Mouse (Mus musculus) regulatory T cell (primary cell): Measurements from ENCODE around the gene Krtap28-13.

ENCODE experiments used
- in situ Hi-C: fragments of 300-600 bp; cut with MboI, MseI; formaldehyde crosslinking; loops from one replicate; pipeline ENCODE4 v1.15.1; 2025; ENCODE audit warnings: high pct_unique_total_duplicates

Krtap28-13 gene

GRCm38 (mm10) chr1:83060643-83061042, at the start of gene Krtap28-13:
TSS of gene Krtap28-13 (plus strand) at chr1:83060930.
- in situ Hi-C loops = loop anchor here (5.0 kb wide), 2 partner anchors 117 to 672 kb away; no protein-coding TSS in a partner anchor

DNA sequence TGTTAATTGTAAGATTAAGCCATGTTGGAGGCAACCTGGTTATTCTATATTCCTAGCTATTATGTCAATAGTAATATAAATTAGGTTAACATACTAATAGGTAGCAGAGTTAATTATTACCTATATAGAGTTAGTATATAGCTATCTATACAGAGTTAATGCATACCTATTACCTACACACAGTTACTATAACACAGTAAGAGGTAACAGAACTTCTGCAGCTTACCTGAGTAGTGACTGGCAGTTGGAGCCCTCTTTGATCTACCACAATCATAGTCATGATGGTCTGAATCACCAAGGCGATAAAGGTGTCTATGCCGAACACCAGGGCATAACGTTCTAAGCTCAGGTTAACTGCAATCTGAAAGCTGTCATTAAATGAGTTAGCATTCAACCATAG, 46.3 kb upstream of the Krtap28-13 start:
- in situ Hi-C loops = loop anchor here (25.0 kb wide), 1 partner anchor 677 kb away; no protein-coding TSS in a partner anchor

DNA sequence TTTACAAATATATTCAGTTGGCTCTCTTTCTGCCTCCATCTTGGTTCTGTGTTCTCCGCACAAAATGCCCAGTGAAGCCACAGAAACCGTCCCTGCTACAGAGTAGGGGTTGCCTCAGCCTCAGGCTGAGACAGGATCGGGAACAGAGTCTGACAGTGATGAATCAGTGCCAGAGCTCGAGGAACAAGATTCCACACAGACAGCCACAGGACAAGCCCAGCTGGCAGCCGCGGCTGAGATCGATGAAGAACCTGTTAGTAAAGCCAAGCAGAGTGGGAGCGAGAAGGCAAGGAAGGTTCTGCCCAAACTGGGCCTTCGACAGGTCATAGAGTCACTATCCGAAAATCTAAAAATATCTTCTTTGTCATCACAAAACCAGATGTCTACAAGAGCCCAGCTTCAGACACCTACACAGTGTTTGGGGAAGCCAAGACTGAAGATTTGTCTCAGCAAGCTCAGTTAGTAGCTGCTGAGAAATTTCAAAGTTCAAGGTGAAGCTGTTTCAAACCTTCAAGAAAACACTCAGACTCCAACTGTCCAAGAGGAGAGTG, 45.3 kb upstream of the Krtap28-13 start:
- in situ Hi-C loops = loop anchor here (25.0 kb wide), 1 partner anchor 678 kb away; no protein-coding TSS in a partner anchor

DNA sequence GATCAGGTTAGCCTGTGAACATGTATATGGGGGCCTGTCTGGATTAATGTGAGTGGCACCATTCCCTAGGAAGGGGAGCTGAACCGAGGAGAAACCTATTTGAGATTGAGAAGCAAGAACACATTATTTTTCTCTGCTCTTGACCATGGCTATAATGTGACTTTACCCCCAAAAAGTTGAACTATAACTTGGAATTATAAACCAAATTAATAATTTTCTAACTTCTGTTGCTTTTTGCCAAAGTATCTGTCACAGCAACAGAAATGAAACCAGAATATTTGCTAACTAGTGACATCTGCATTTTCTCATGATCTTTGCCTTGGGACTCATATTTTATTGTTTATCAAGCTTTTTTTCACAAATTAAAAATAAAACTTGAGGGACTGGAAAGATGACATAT, 44.2 kb upstream of the Krtap28-13 start:
- in situ Hi-C loops = loop anchor here (25.0 kb wide), 1 partner anchor 679 kb away; no protein-coding TSS in a partner anchor

GRCm38 (mm10) chr1:83031950-83032349, 28.8 kb upstream of the Krtap28-13 start:
- in situ Hi-C loops = no loop called here

GRCm38 (mm10) chr1:83032508-83032907, 28.2 kb upstream of the Krtap28-13 start:
- in situ Hi-C loops = no loop called here

GRCm38 (mm10) chr1:83034509-83034908, 26.2 kb upstream of the Krtap28-13 start:
- in situ Hi-C loops = no loop called here

GRCm38 (mm10) chr1:83036892-83037667, 23.6 kb upstream of the Krtap28-13 start:
- in situ Hi-C loops = no loop called here

DNA sequence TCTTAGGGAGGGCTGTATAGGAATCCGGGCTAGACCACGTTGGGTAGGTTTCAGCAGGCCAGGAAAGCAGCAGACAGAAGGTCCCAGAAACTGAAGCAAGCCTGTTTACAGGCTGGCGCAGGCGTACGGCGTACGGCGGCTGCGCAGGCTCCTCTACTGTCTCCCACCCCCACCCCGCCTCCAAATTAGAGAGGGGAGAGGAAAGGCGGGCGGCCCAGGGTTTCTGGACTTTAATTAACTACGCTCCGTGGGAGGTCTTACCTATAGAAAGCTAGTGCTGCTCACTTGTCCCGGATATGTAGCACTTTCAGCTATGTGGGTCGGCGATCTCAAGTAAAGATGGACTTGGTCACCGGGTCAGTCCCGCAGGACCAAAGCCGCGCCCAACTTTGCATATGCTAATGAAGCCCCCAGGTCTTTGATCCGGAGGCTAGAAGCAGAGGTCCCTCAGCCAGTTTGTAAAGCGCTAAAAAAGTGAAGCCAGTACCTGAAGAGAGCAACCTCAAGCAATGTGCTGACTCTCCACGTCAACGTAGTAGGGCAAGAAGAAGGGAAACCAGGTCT, 22.5 kb upstream of the Krtap28-13 start, which contains the start of gene Slc19a3:
Gene Slc19a3, minus strand, starts transcription at position 340 of the 564 bp plus-strand sequence.
- in situ Hi-C loops = no loop called here

DNA sequence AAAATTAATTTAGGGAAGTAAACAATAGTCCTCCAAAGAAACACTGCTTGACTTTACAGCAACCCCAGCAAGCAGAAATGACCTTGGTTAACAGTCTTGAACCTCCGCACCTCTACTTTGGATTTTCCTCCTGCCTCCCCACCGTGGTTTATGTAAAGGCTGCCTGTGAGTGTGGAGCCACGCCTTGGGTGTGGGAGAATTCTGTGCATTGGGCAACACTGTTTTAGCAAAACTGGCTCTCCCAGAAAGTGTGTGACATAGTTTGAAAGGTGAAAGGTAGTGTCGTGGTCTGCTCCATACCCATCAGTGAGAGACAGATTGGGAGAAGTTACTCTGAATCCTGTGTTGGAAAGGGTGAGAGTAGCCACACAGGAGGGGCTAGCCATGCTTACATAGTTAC, 21.6 kb upstream of the Krtap28-13 start:
- in situ Hi-C loops = no loop called here

DNA sequence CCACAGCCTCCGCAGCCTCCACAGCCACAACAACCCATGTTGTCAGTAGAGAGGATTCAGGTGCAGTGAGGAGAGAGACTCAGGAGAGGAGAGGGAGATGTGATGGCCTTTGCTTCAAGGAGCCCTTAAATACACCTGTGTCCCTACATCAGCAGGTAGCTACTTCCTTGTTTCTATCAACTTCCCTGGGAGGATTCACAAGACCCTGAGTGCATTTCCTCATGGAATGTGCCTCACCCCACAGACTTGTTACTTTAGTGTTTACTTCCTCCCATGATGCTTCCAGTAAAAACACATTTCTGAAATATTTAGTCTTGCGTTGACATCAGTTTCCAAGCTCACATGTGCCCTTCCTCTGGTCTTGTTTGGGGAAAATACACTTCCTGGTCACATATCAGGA, 18.4 kb upstream of the Krtap28-13 start, which contains the start of gene Krtap28-10:
Gene Krtap28-10, minus strand, starts transcription at position 101 of the 400 bp plus-strand sequence.
- in situ Hi-C loops = no loop called here

DNA sequence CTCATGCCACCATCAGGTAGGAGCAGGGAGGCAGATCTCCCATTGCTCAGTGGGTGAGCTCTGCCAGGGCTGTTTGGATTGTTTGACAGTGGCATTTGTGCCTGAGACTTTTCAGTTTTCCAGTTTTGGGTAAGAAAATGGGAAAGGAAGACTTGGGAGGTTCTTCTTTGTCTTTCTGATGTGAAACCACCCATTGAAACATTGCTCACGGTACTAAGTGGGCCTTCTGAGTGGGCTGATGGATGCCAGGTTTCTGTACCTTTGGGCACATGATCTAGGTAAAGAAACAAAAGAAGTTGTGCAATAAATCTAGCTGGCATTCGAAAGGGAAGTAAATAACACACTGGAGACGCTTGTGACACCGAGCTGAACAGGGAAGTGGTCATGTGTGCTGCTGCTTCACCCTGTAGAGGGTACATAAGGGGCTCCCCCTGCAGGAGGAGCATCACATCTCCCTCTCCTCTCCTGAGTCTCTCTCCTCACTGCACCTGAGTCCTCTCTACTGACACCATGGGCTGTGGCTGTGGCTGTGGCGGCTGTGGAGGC, 15.8 kb upstream of the Krtap28-13 start, which contains the start of gene Gm47969:
Gene Gm47969, plus strand, starts transcription at position 51 of the 546 bp plus-strand sequence.
- in situ Hi-C loops = no loop called here

GRCm38 (mm10) chr1:83058481-83058880, 2.2 kb upstream of the Krtap28-13 start:
- in situ Hi-C loops = no loop called here

- in situ Hi-C loops = no loop called here
These were observed 1.5 kb upstream of the Krtap28-13 start, which contains the start of gene A030005K14Rik for GRCm38 (mm10) chr1:83059278-83059677. TSS of gene A030005K14Rik (minus strand) at chr1:83059378.

DNA sequence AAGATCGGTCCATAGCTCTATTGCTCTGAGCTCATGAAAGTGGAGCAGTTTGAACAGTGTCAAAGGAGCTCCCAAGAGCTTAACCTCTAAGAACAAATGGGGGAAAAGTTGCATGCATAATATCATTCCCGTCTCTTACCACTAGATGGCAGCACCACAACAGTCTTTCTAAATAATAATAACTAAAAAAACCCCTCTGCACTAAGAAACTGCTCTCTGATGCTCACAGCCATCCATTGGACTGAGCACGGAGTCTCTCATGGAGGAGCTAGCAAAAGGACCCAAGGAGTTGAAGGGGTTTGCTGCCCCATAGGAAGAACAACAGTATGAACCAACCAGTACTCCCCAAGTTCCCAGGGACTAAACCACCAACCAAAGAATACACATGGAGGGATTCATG, 4.1 kb downstream of the Krtap28-13 start:
- in situ Hi-C loops = loop anchor here (5.0 kb wide), 2 partner anchors 112 to 667 kb away; no protein-coding TSS in a partner anchor

- in situ Hi-C loops = no loop called here
These were observed 5.8 kb downstream of the Krtap28-13 start for GRCm38 (mm10) chr1:83066577-83066976.

GRCm38 (mm10) chr1:83067205-83067604, 6.5 kb downstream of the Krtap28-13 start:
- in situ Hi-C loops = no loop called here

DNA sequence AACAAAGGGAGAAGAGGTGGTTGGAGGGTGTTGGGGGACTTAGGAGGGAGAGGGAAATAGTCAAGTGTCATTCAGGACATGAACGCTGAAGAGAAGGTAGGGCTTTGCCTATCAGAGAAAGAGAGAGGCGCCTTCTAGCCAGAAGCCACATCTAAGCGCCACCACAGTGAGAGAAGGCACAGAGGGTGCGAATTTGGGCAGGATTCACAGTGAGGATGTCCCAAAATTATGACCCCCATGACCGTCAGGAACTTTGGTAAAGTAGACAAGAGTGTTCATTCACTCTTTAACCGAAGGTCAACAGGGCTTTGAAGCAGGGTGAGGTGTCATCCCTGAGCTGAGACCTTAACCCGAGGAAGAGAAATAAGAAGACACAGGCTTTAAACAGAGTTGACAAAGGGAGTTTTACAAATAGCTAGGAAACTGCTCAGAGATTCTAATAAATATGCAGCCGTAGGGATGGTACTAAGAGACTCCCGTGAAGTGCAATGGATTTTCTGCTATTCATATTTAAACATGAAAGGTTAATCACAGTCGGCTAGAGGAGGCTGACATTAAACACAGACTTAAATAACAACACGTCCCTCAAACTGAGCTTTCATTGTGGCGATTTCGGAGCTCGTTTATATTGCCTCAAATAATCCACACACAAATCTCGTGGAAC, 14.9 kb downstream of the Krtap28-13 start:
- in situ Hi-C loops = no loop called here

- in situ Hi-C loops = no loop called here
These were observed 15.6 kb downstream of the Krtap28-13 start for GRCm38 (mm10) chr1:83076190-83076917.

DNA sequence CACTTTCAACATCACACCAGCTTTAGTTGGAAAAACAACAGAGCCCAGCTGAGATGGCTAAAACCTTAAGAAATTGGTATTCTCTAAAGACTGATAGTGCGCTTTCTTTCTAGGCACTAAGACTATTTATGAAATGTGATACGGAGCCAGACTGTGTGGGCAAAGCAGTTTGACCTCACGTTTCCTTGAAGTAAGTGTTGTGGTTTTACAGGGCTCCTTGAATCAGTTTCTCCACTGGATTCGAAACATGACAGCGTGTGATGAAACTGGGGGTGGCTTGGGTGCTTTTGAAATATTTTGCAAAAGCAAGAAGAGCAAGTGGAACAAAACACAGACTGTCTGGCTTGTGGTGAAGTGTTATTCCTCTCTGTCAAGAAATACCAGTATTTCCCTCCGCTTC, 16.3 kb downstream of the Krtap28-13 start:
- in situ Hi-C loops = no loop called here

DNA sequence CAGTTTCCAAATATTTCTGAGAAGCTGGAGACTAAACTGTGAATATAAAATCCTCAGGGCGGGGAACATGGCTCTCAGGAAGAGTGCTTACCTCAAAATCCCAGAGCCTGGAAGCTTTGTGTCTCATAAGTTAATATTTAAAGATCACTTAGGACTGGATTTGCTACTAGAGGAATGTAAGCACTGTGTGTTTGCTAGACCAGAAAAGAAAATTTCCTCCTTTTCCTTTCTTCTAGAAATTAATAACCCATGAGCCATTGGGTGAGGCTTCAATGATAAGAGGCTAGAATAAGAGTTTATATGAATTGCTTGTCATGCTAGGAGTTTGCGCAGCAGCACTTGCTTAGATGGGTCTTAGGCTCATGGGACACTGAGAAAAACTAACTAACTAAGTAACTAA, 24.1 kb downstream of the Krtap28-13 start:
- in situ Hi-C loops = no loop called here
